15 mouse cellular contexts compared by ENCODE assay signal in the genomic region with DNA sequence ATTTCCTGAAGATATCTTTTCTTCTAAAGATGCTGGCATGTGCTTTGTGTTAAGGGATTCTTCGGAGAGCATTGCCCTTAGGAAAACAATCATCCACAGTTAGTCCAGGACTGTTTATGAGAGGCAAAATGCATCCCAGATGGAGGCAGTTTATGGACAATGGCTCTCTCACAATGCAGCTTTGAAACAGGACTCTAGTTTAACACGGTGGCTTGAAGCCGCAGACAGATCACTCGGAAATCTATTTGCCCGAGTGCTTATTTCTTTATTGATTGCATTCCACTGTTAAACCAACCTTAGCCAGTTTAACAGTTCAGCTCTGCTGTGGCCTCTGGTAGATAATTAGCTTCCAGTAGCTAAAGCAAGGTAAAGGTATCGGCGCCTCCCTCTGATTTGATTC.
A peak's percentile ranks its signal among the peaks of the same experiment; 100 is the strongest.
DNase-seq lines count a peak whose midpoint lies in the region; ATAC-seq and TF ChIP-seq lines count a peak whose summit lies in the region.
"Had no signal": no experiment of that assay in that cellular context is flagged by ENCODE, and none has a peak within 500 bp of the region (broad histone marks: within the 10 kb centered on the region; RNA-seq: fewer than 3 reads in every experiment).

No protein-coding gene starts in this region.

- intact Hi-C loops in heart, postnatal 36 days (cut with DNase I): no loop called here

- no peak overlapping the region for H3K4me2 ChIP-seq in hindbrain, embryonic 12.5 days (replicated peaks)
- no peak overlapping the region for H3K4me2 ChIP-seq in hindbrain, postnatal 0 days (ENCODE audit: low read depth, low read length)
- no peak overlapping the region for H3K4me2 ChIP-seq in embryonic facial prominence, embryonic 11.5 days (ENCODE audit: low read depth, low read length)
- peak overlapping the region; percentile 4; the same call in 1 of the 2 replicates for H3K4me2 ChIP-seq in kidney, embryonic 15.5 days
- no peak overlapping the region for H3K4me2 ChIP-seq in midbrain, embryonic 13.5 days (replicated peaks)
- H3K4me2 ChIP-seq: forebrain, embryonic 15.5 days; lung, embryonic 14.5 days had no signal

- peaks cover 11% of the 10 kb centered on the region for H3K36me3 ChIP-seq in hindbrain, embryonic 12.5 days
- H3K36me3 ChIP-seq in hindbrain, postnatal 0 days (ENCODE audit: insufficient read depth, low read length): peaks cover 5% of the 10 kb centered on the region; the same call in 1 of the 2 replicates
- H3K36me3 ChIP-seq in embryonic facial prominence, embryonic 11.5 days (replicated peaks; ENCODE audit: control insufficient read depth, insufficient read depth, low read depth, low read length): no peaks in the 10 kb centered on the region
- peaks cover 37% of the 10 kb centered on the region for H3K36me3 ChIP-seq in kidney, embryonic 15.5 days
- peaks cover 12% of the 10 kb centered on the region for H3K36me3 ChIP-seq in midbrain, embryonic 13.5 days

- no peak for ATAC-seq in hindbrain, embryonic 12.5 days (ENCODE audit: low FRiP score)
- ATAC-seq in hindbrain, postnatal 0 days: no peak
- no peak for ATAC-seq in embryonic facial prominence, embryonic 11.5 days (replicated peaks; ENCODE audit: insufficient number of reproducible peaks, low FRiP score, low TSS enrichment, low read depth)
- ATAC-seq in kidney, embryonic 15.5 days (replicated peaks; ENCODE audit: low FRiP score): peak; percentile 52; the same call in 1 of the 2 replicates
- ATAC-seq in midbrain, embryonic 13.5 days: no peak
- ATAC-seq in cerebellum, adult (ENCODE audit: insufficient number of reproducible peaks, low FRiP score, low TSS enrichment): no peak
- ATAC-seq: forebrain, embryonic 15.5 days had no signal

- no peaks in the 10 kb centered on the region for H3K27me3 ChIP-seq in hindbrain, embryonic 12.5 days
- H3K27me3 ChIP-seq in hindbrain, postnatal 0 days (ENCODE audit: insufficient read depth, low read length): no peaks in the 10 kb centered on the region
- no peaks in the 10 kb centered on the region for H3K27me3 ChIP-seq in embryonic facial prominence, embryonic 11.5 days (ENCODE audit: control insufficient read depth, insufficient read depth, low read length)
- no peaks in the 10 kb centered on the region for H3K27me3 ChIP-seq in kidney, embryonic 15.5 days
- no peaks in the 10 kb centered on the region for H3K27me3 ChIP-seq in midbrain, embryonic 13.5 days
- H3K27me3 ChIP-seq: forebrain, embryonic 15.5 days had no signal

- TF ChIP-seq CTCF in hindbrain, postnatal 0 days (IDR thresholded peaks at IDR 0.05; ENCODE audit: low read depth): no peak

- no peak overlapping the region for H3K4me3 ChIP-seq in hindbrain, embryonic 12.5 days
- no peak overlapping the region for H3K4me3 ChIP-seq in hindbrain, postnatal 0 days (ENCODE audit: low read length)
- no peak overlapping the region for H3K4me3 ChIP-seq in embryonic facial prominence, embryonic 11.5 days (ENCODE audit: low read depth, low read length)
- no peak overlapping the region for H3K4me3 ChIP-seq in kidney, embryonic 15.5 days (replicated peaks)
- H3K4me3 ChIP-seq in midbrain, embryonic 13.5 days (replicated peaks): no peak overlapping the region
- H3K4me3 ChIP-seq: forebrain, embryonic 15.5 days; left cerebral cortex, adult 2 months had no signal

- DNase-seq in hindbrain, postnatal 0 days (ENCODE audit: low spot score): no peak
- DNase-seq in embryonic facial prominence, embryonic 11.5 days (ENCODE audit: low spot score): peak; percentile 91
- DNase-seq in urinary bladder, postnatal 14 days (ENCODE audit: low spot score): no peak
- no peak for DNase-seq in heart, postnatal 36 days
- DNase-seq: adrenal gland, postnatal 36 days; B cell, adult 2 months; cerebellum, adult 9-11 months; lung, embryonic 14.5 days; thymus, adult 2 months had no signal

- H3K4me1 ChIP-seq in hindbrain, embryonic 12.5 days: 0 out of 2 replicates have a peak, but pooled peaks cover 12% of the 10 kb centered on the region
- 0 out of 2 replicates have a peak, but pooled peaks cover 3% of the 10 kb centered on the region for H3K4me1 ChIP-seq in hindbrain, postnatal 0 days (ENCODE audit: insufficient read depth, low read length)
- H3K4me1 ChIP-seq in embryonic facial prominence, embryonic 11.5 days (ENCODE audit: control insufficient read depth, insufficient read depth, low read length): peaks cover 3% of the 10 kb centered on the region; the same call in 1 of the 2 replicates
- peaks cover 50% of the 10 kb centered on the region for H3K4me1 ChIP-seq in kidney, embryonic 15.5 days
- H3K4me1 ChIP-seq in midbrain, embryonic 13.5 days (replicated peaks): peaks cover 22% of the 10 kb centered on the region; the same call in 1 of the 2 replicates

- H3K27ac ChIP-seq in hindbrain, embryonic 12.5 days: peak overlapping the region; percentile 53
- H3K27ac ChIP-seq in hindbrain, postnatal 0 days: no peak overlapping the region
- peak overlapping the region; percentile 59 for H3K27ac ChIP-seq in embryonic facial prominence, embryonic 11.5 days (replicated peaks; ENCODE audit: low read depth, low read length)
- peak overlapping the region; percentile 88 for H3K27ac ChIP-seq in kidney, embryonic 15.5 days
- H3K27ac ChIP-seq in midbrain, embryonic 13.5 days: peak overlapping the region; percentile 54
- H3K27ac ChIP-seq: forebrain, embryonic 15.5 days; left cerebral cortex, adult 2 months had no signal

- 58% methylated on average over 7 of the region's 7 CpGs for WGBS in hindbrain, embryonic 12.5 days
- WGBS in hindbrain, postnatal 0 days: 57% methylated on average over 7 of the region's 7 CpGs
- WGBS in embryonic facial prominence, embryonic 11.5 days: 32% methylated on average over 7 of the region's 7 CpGs
- WGBS in kidney, embryonic 15.5 days: 36% methylated on average over 7 of the region's 7 CpGs
- 55% methylated on average over 7 of the region's 7 CpGs for WGBS in midbrain, embryonic 13.5 days

- no peaks in the 10 kb centered on the region for H3K9me3 ChIP-seq in hindbrain, embryonic 12.5 days (replicated peaks)
- no peaks in the 10 kb centered on the region for H3K9me3 ChIP-seq in hindbrain, postnatal 0 days (ENCODE audit: low read length)
- no peaks in the 10 kb centered on the region for H3K9me3 ChIP-seq in embryonic facial prominence, embryonic 11.5 days (replicated peaks; ENCODE audit: control insufficient read depth, low read length)
- no peaks in the 10 kb centered on the region for H3K9me3 ChIP-seq in kidney, embryonic 15.5 days (replicated peaks)
- H3K9me3 ChIP-seq in midbrain, embryonic 13.5 days: no peaks in the 10 kb centered on the region
- H3K9me3 ChIP-seq: forebrain, embryonic 15.5 days had no signal

- no peak overlapping the region for H3K9ac ChIP-seq in hindbrain, embryonic 12.5 days
- no peak overlapping the region for H3K9ac ChIP-seq in hindbrain, postnatal 0 days (replicated peaks; ENCODE audit: low read length)
- H3K9ac ChIP-seq in embryonic facial prominence, embryonic 11.5 days (replicated peaks; ENCODE audit: low read length): no peak overlapping the region
- no peak overlapping the region for H3K9ac ChIP-seq in kidney, embryonic 15.5 days
- H3K9ac ChIP-seq in midbrain, embryonic 13.5 days (replicated peaks): no peak overlapping the region
- H3K9ac ChIP-seq: forebrain, embryonic 15.5 days; lung, embryonic 14.5 days had no signal
